Mouse (Mus musculus): ENCODE results near the gene Cck. TPM values are rescaled to one million over a fixed set of nuclear protein-coding genes. Genes with fewer than 3 reads are reported as not detected.

Gene Cck
- not detected for total RNA-seq (2023)

GRCm38 (mm10) chr9:121495529-121495928 lies at the start of gene Cck:
Gene Cck (minus strand): TSS chr9:121495694.

Other genes with a start within 250 kb of the Cck start
- under 1 TPM; 0.33 to 0.73 TPM for gene Ulk4, start 218.5 kb downstream of the Cck start, total RNA-seq (2023)
- 100 to 1,000 TPM; 112 to 121 TPM for gene Trak1, start 198.2 kb downstream of the Cck start, total RNA-seq (2023)
- 1 to 10 TPM in 1 of 2 experiments, not detected in 1; 1.2 TPM for gene Lyzl4, start 146.4 kb upstream of the Cck start, total RNA-seq (2023)
- gene Vipr1, start 147.0 kb upstream of the Cck start, total RNA-seq (2023): 1 to 10 TPM; 1.7 to 2.6 TPM
- 1 to 10 TPM; 9.0 to 9.2 TPM for gene Sec22c, start 209.8 kb upstream of the Cck start, total RNA-seq (2023)
- 10 to 100 TPM; 12.4 to 14.2 TPM for gene Ss18l2, start 214.6 kb upstream of the Cck start, total RNA-seq (2023)
- 100 to 1,000 TPM; 250 to 258 TPM for gene Nktr, start 223.5 kb upstream of the Cck start, total RNA-seq (2023)